Mouse (Mus musculus): Measurements from ENCODE around the gene Akip1. TPM values are rescaled to one million over a fixed set of nuclear protein-coding genes. Genes with fewer than 3 reads are reported as not detected.

Gene Akip1
- total and polyA plus RNA-seq, 3 experiments, result 9.8 to 14.0 (median 13.5) TPM

DNA sequence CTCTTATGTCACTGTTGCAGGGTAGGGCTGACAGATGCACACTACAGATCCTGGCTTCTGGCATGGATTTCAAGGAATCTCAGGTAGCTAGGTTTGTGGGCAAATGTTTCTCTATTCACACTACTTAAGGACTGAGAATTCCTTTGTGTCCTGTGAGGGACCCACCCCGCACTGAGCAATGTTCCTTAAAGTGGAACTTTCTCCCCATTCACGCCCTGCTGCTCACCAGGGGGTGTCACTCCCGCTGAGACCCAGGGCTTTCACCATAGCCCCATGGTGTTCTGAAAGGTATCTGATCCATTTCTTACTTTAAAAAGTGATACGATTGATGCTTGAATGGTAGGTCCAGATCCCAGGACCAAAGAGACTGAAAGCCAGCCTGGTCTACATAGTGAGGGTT, 769 bp upstream of the Akip1 start:
- H3K36me3 ChIP-seq (ENCODE audit: control insufficient read depth, insufficient read depth, low read length), result no peaks in the 10 kb centered on the region; the same call in 1 of the 2 replicates
- H3K27ac ChIP-seq, result no peak overlapping the region
- WGBS, result 75% methylated on average over 4 of the region's 4 CpGs
- H3K9ac ChIP-seq (ENCODE audit: low read depth, low read length), result no peak overlapping the region
- intact Hi-C loops (cut with DNase I), result no loop called here
- H3K4me3 ChIP-seq, result no peak overlapping the region
- no peaks in the 10 kb centered on the region for H3K79me2 ChIP-seq (replicated peaks; ENCODE audit: control insufficient read depth, insufficient read depth, low read length)
- H3K27me3 ChIP-seq (ENCODE audit: control insufficient read depth, insufficient read depth, low read length), result no peaks in the 10 kb centered on the region
- DNase-seq, result no peak
- peaks cover 6% of the 10 kb centered on the region for H3K4me1 ChIP-seq (ENCODE audit: control insufficient read depth, insufficient read depth, low read length)
- no peak for TF ChIP-seq POLR2A (IDR thresholded peaks at IDR 0.05; ENCODE audit: insufficient read depth, low read depth, low read length)
- TF ChIP-seq CTCF (IDR thresholded peaks at IDR 0.05), result no peak
- TF ChIP-seq EP300 (IDR thresholded peaks at IDR 0.05; ENCODE audit: insufficient read depth, low read depth, low read length), result no peak

DNA sequence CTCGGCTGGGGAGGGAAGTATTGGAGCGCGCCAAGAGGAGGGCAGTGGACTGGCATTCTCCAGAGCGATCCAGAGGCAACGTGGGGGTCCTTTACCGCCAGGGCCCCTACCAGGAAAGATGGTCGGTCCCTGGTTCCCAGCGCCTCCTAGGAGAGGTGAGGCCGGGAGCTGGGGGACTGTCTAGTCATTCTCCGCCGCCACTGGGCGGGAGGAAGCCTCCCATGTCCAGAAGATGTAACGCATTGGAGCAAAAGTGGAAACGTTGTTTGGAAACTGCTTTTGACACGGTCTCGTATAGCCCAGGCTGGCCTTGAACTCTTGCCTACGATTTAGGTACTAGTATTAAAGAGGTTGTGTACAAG, 507 bp downstream of the Akip1 start:
- DNase-seq, result no peak
- TF ChIP-seq EP300 (IDR thresholded peaks at IDR 0.05; ENCODE audit: insufficient read depth, low read depth, low read length), result no peak
- no peak for TF ChIP-seq CTCF (IDR thresholded peaks at IDR 0.05)
- no peak for TF ChIP-seq POLR2A (IDR thresholded peaks at IDR 0.05; ENCODE audit: insufficient read depth, low read depth, low read length)
- H3K4me1 ChIP-seq (ENCODE audit: control insufficient read depth, insufficient read depth, low read length), result peaks cover 8% of the 10 kb centered on the region
- peak overlapping the region; percentile 85 for H3K4me3 ChIP-seq
- intact Hi-C loops (cut with DNase I), result no loop called here
- H3K27me3 ChIP-seq (ENCODE audit: control insufficient read depth, insufficient read depth, low read length), result no peaks in the 10 kb centered on the region
- H3K9ac ChIP-seq (ENCODE audit: low read depth, low read length), result peak overlapping the region; percentile 78
- H3K36me3 ChIP-seq (ENCODE audit: control insufficient read depth, insufficient read depth, low read length), result peaks cover 2% of the 10 kb centered on the region
- WGBS, result 5% methylated on average over 17 of the region's 17 CpGs
- H3K79me2 ChIP-seq (replicated peaks; ENCODE audit: control insufficient read depth, insufficient read depth, low read length), result no peaks in the 10 kb centered on the region
- H3K27ac ChIP-seq, result peak overlapping the region; percentile 66

DNA sequence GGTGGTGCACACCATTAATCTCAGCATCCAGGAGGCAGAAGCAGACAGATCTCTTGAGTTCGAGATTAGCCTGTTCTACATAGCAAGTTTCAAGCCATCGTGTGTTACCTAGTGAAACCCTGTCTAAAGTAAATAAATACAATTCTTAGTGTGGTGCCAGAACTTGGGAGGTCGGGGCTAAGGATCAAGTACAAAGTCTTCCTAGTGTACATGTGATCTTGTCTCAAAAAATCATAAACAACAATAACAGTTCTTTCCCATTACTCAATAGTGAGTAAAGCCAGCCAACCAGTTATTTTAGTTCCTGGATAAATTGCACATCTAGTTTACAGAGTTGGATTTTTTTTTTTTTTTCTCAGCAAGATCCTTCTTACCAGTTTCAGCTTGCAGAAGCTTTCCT, 971 bp downstream of the Akip1 start:
- Histone ChIP-seq H3K36me3 (ENCODE audit: control insufficient read depth, insufficient read depth, low read length) (peaks cover 4% of the 10 kb centered on the region), H3K79me2 (replicated peaks; ENCODE audit: control insufficient read depth, insufficient read depth, low read length) (no peaks in the 10 kb centered on the region), H3K9ac (ENCODE audit: low read depth, low read length) (no peak overlapping the region), H3K4me3 (peak overlapping the region; percentile 85; the same call in 1 of the 2 replicates), H3K27ac (no peak overlapping the region), H3K27me3 (ENCODE audit: control insufficient read depth, insufficient read depth, low read length) (no peaks in the 10 kb centered on the region), H3K4me1 (ENCODE audit: control insufficient read depth, insufficient read depth, low read length) (peaks cover 8% of the 10 kb centered on the region)
- DNase-seq, result no peak
- TF ChIP-seq EP300 (IDR thresholded peaks at IDR 0.05; ENCODE audit: insufficient read depth, low read depth, low read length) (no peak), POLR2A (IDR thresholded peaks at IDR 0.05; ENCODE audit: insufficient read depth, low read depth, low read length) (no peak), CTCF (IDR thresholded peaks at IDR 0.05) (no peak)
- WGBS, result 63% methylated on average over 3 of the region's 3 CpGs
- intact Hi-C loops (cut with DNase I), result no loop called here

DNA sequence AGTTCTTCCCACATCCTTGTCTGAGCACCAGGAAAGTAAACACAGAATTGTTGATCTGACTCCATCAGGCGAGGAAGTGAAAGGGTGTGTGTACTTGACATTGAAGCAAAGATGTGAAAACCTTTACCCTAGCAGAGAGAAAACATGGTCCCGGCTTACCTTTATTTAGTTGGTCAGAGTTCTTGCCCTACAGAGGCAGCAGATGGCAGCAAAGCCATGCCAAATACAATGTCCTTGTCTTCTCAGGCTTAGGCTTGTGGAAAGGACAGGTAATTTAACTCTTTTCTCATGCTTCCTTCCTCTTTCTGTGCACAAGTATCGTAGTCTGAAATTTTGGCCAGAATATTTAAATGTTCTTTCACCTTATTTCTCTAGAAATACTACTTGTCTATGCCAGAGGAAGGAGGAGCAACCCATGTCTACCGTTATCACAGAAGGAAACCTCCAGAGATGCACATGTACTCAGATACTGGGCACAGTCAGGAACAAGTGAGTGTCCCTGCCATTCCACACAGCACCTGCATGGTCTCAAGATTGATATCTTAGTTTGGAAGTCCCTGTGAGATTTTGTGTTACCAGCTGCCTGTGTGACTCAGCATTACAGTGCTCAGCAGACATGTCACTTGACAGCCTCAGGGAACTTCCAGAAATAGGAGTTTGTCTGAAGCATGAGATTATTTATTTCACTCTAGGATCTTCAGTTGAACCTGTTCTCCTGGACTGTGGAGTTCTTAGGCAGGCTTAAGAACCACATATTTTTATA, 3.7 kb downstream of the Akip1 start:
- Histone ChIP-seq H3K27ac (no peak overlapping the region; the same call in 1 of the 2 replicates), H3K9ac (ENCODE audit: low read depth, low read length) (no peak overlapping the region), H3K36me3 (ENCODE audit: control insufficient read depth, insufficient read depth, low read length) (peaks cover 7% of the 10 kb centered on the region), H3K27me3 (ENCODE audit: control insufficient read depth, insufficient read depth, low read length) (no peaks in the 10 kb centered on the region), H3K4me3 (no peak overlapping the region), H3K4me1 (ENCODE audit: control insufficient read depth, insufficient read depth, low read length) (peaks cover 9% of the 10 kb centered on the region), H3K79me2 (replicated peaks; ENCODE audit: control insufficient read depth, insufficient read depth, low read length) (no peaks in the 10 kb centered on the region)
- intact Hi-C loops (cut with DNase I), result no loop called here
- WGBS, result 30% methylated on average over 4 of the region's 4 CpGs
- DNase-seq, result peak; percentile 45 to 48
- TF ChIP-seq EP300 (IDR thresholded peaks at IDR 0.05; ENCODE audit: insufficient read depth, low read depth, low read length) (0 out of 2 replicates have a peak, but pooled peaks have one; percentile 21), CTCF (IDR thresholded peaks at IDR 0.05) (peak; percentile 81), POLR2A (IDR thresholded peaks at IDR 0.05; ENCODE audit: insufficient read depth, low read depth, low read length) (no peak)

DNA sequence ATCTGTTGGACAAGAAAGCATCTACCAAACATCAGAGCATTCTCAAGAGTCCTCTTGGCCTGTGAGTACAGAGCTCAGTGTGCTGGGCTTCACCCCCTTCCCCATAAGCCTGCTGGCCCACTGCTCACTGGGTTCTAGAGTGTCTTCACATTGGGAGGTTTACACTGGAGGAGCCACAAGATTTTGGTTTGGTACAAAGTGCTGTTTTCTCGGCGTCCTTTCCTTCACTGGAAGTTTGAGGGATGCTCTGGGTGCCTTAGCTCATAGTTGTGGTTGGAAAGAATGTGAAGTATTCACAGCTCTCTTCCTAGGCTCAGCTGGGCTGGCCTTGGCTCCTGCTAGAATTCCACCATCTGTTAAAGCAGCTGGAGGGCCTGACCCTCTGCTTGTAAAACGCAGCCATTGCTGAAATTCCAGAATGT, 5.5 kb downstream of the Akip1 start:
- no peaks in the 10 kb centered on the region for H3K79me2 ChIP-seq (replicated peaks; ENCODE audit: control insufficient read depth, insufficient read depth, low read length)
- peak; percentile 57 to 67 for DNase-seq
- no peak overlapping the region for H3K4me3 ChIP-seq
- peak overlapping the region; percentile 34 for H3K27ac ChIP-seq
- WGBS, result 30% methylated on average over 3 of the region's 3 CpGs
- peak; percentile 60; the same call in 1 of the 2 replicates for TF ChIP-seq EP300 (IDR thresholded peaks at IDR 0.05; ENCODE audit: insufficient read depth, low read depth, low read length)
- no peak for TF ChIP-seq CTCF (IDR thresholded peaks at IDR 0.05)
- no peak overlapping the region for H3K9ac ChIP-seq (ENCODE audit: low read depth, low read length)
- H3K27me3 ChIP-seq (ENCODE audit: control insufficient read depth, insufficient read depth, low read length), result no peaks in the 10 kb centered on the region
- H3K4me1 ChIP-seq (ENCODE audit: control insufficient read depth, insufficient read depth, low read length), result peaks cover 6% of the 10 kb centered on the region
- intact Hi-C loops (cut with DNase I), result loop anchor here (2.0 kb wide), 1 partner anchor 184 kb away; no protein-coding TSS in a partner anchor
- H3K36me3 ChIP-seq (ENCODE audit: control insufficient read depth, insufficient read depth, low read length), result peaks cover 7% of the 10 kb centered on the region

DNA sequence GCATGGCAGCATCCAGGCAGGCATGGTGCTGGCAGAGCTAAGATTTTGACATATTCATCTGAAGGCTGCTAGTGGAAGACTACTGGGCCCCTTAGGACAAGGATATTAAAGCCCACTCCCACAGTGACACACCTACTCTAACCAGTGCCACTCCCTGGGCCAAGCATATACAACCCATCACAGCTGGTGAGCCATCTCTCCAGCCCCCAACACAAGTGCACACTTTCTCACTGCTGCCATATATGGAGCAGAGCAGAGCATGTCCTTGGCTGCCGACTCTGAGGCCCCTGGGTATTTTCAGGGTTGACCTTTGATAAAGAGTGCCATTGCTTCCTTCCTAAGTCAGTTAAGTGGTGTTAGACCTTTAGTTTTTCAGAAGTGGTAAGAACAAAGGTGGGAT, 6.6 kb downstream of the Akip1 start:
- Histone ChIP-seq H3K36me3 (ENCODE audit: control insufficient read depth, insufficient read depth, low read length) (peaks cover 7% of the 10 kb centered on the region), H3K4me1 (ENCODE audit: control insufficient read depth, insufficient read depth, low read length) (peaks cover 6% of the 10 kb centered on the region), H3K4me3 (no peak overlapping the region), H3K27ac (peak overlapping the region; percentile 53; the same call in 1 of the 2 replicates), H3K79me2 (replicated peaks; ENCODE audit: control insufficient read depth, insufficient read depth, low read length) (no peaks in the 10 kb centered on the region), H3K9ac (ENCODE audit: low read depth, low read length) (no peak overlapping the region), H3K27me3 (ENCODE audit: control insufficient read depth, insufficient read depth, low read length) (no peaks in the 10 kb centered on the region)
- WGBS, result 12% methylated on average over 1 of the region's 1 CpGs
- DNase-seq, result no peak
- no peak for TF ChIP-seq POLR2A (IDR thresholded peaks at IDR 0.05; ENCODE audit: insufficient read depth, low read depth, low read length)
- intact Hi-C loops (cut with DNase I), result no loop called here

All from heart, adult 2 months (tissue).